Mouse (Mus musculus) MEL (cell line): ENCODE measurements at regions not wholly inside any gene's neighbourhood (a gene's known extent, or its start where the extent isn't known, plus 50 kb on each side); places are given as distances from the start of the nearest gene placed in this dataset.

ENCODE experiments used
- DNase-seq: peaks from one replicate; pipeline ENCODE4 v3.0.0; 2011; ENCODE audit warnings: low read depth, low spot score
- H3K27ac ChIP-seq: 2 replicates; pipeline ENCODE4 v1.5.1; 2012; ENCODE audit warnings: low read depth, mild to moderate bottlenecking, control low read depth, low read length, moderate library complexity; ENCODE audit not compliant: control insufficient read depth
- H3K27me3 ChIP-seq, 2 experiments: fragments of 150-350 bp in 1 of 2; sonication (generic) in 1 of 2; 2 replicates each; pipeline ENCODE4 v1.6.1; 2012; ENCODE audit warnings: low read length in 2 of 2, mild to moderate bottlenecking in 2 of 2, improper control_type of control experiment in 1 of 2, moderate library complexity in 1 of 2; ENCODE audit not compliant: insufficient read depth in 2 of 2, control insufficient read depth in 1 of 2
- H3K36me3 ChIP-seq, 2 experiments: 2 replicates each; pipeline ENCODE4 v1.6.1; 2012 to 2014; ENCODE audit warnings: low read length in 2 of 2, improper control_type of control experiment in 1 of 2, inconsistent platforms in 1 of 2, mild to moderate bottlenecking in 1 of 2; ENCODE audit not compliant: insufficient read depth in 2 of 2, control insufficient read depth in 1 of 2
- H3K4me1 ChIP-seq, 2 experiments: fragments of 150-350 bp in 1 of 2; sonication (generic) in 1 of 2; 2 replicates each; pipeline ENCODE4 v1.6.1; 2012; ENCODE audit warnings: low read length in 2 of 2, improper control_type of control experiment in 1 of 2, mild to moderate bottlenecking in 1 of 2; ENCODE audit not compliant: insufficient read depth in 2 of 2, control insufficient read depth in 1 of 2
- H3K4me3 ChIP-seq, 2 experiments: fragments of 150-350 bp in 1 of 2; sonication (generic) in 1 of 2; 2 replicates each; pipeline ENCODE4 v1.5.1; 2012; ENCODE audit warnings: low read depth in 2 of 2, low read length in 2 of 2, mild to moderate bottlenecking in 2 of 2, moderate library complexity in 2 of 2, control low read depth in 1 of 2, improper control_type of control experiment in 1 of 2; ENCODE audit not compliant: control insufficient read depth in 1 of 2, insufficient read depth in 1 of 2
- H3K79me2 ChIP-seq: 2 replicates; pipeline ENCODE4 v1.6.1; 2012; ENCODE audit warnings: mild to moderate bottlenecking, low read length, moderate library complexity; ENCODE audit not compliant: control insufficient read depth, poor library complexity, insufficient read depth
- H3K9ac ChIP-seq: 2 replicates; pipeline ENCODE4 v1.6.1; 2012; ENCODE audit warnings: low read depth, mild to moderate bottlenecking, control low read depth, low read length, moderate library complexity; ENCODE audit not compliant: control insufficient read depth, poor library complexity, severe bottlenecking
- H3K9me3 ChIP-seq: fragments of 150-350 bp; sonication (generic); replicated peaks from 2 replicates; pipeline ENCODE4 v1.6.1; 2012; ENCODE audit warnings: mild to moderate bottlenecking, low read length, improper control_type of control experiment, moderate library complexity; ENCODE audit not compliant: insufficient read depth
- CTCF ChIP-seq, 3 experiments: IDR thresholded peaks in 2 of 3; conservative IDR thresholded peaks in 1 of 3; 2 replicates each; pipeline ENCODE4 v1.5.1; 2011 to 2012; ENCODE audit warnings: low read length in 3 of 3, low read depth in 2 of 3, mild to moderate bottlenecking in 2 of 3, improper control_type of control experiment in 1 of 3, inconsistent platforms in 1 of 3, mixed read lengths in 1 of 3, moderate library complexity in 1 of 3; ENCODE audit not compliant: control insufficient read depth in 1 of 3, insufficient read depth in 1 of 3, poor library complexity in 1 of 3, severe bottlenecking in 1 of 3
- E2F4 ChIP-seq: IDR thresholded peaks from 2 replicates; pipeline ENCODE4 v1.6.1; 2011; ENCODE audit warnings: low read depth, low read length, improper control_type of control experiment, borderline replicate concordance
- ETS1 ChIP-seq: IDR thresholded peaks from 2 replicates; pipeline ENCODE4 v1.6.1; 2012; ENCODE audit warnings: low read depth, mild to moderate bottlenecking, inconsistent platforms, low read length, improper control_type of control experiment, moderate library complexity
- GABPA ChIP-seq: IDR thresholded peaks from 2 replicates; pipeline ENCODE4 v1.6.1; 2012; ENCODE audit warnings: low read depth, mild to moderate bottlenecking, inconsistent platforms, low read length, improper control_type of control experiment, moderate library complexity
- GATA1 ChIP-seq: IDR thresholded peaks from 2 replicates; pipeline ENCODE4 v1.6.1; 2011; ENCODE audit warnings: low read depth, low read length, improper control_type of control experiment
- HCFC1 ChIP-seq: IDR thresholded peaks from 2 replicates; pipeline ENCODE4 v1.6.1; 2012; ENCODE audit warnings: low read depth, mild to moderate bottlenecking, inconsistent platforms, low read length, improper control_type of control experiment, moderate library complexity
- KAT2A ChIP-seq: conservative IDR thresholded peaks from 2 replicates; pipeline ENCODE4 v1.6.1; 2012; ENCODE audit warnings: low read depth, low read length, improper control_type of control experiment, inconsistent platforms
- MAZ ChIP-seq: IDR thresholded peaks from 2 replicates; pipeline ENCODE4 v1.6.1; 2012; ENCODE audit warnings: low read depth, mild to moderate bottlenecking, inconsistent platforms, low read length, improper control_type of control experiment
- MEF2A ChIP-seq: IDR thresholded peaks from 2 replicates; pipeline ENCODE4 v1.6.1; 2014; ENCODE audit warnings: low read depth, mild to moderate bottlenecking, inconsistent platforms, low read length, improper control_type of control experiment; ENCODE audit not compliant: poor library complexity, insufficient replicate concordance, severe bottlenecking; ENCODE audit errors: extremely low read depth
- NELFE ChIP-seq: IDR thresholded peaks from 2 replicates; pipeline ENCODE4 v1.6.1; 2011; ENCODE audit warnings: low read depth, low read length, improper control_type of control experiment
- NRF1 ChIP-seq: IDR thresholded peaks from 2 replicates; pipeline ENCODE4 v1.6.1; 2014; ENCODE audit warnings: low read depth, mild to moderate bottlenecking, inconsistent platforms, low read length, improper control_type of control experiment, moderate library complexity; ENCODE audit not compliant: poor library complexity, insufficient read depth, severe bottlenecking
- POLR2AphosphoS2 ChIP-seq: IDR thresholded peaks from 2 replicates; pipeline ENCODE4 v1.6.1; 2011; ENCODE audit warnings: low read length, improper control_type of control experiment
- POLR2AphosphoS5 ChIP-seq: IDR thresholded peaks from 2 replicates; pipeline ENCODE4 v1.6.1; 2012; ENCODE audit warnings: low read depth, borderline replicate concordance, mild to moderate bottlenecking, inconsistent platforms, low read length, moderate library complexity, mixed read lengths
- SIN3A ChIP-seq: IDR thresholded peaks from 2 replicates; pipeline ENCODE4 v1.6.1; 2012; ENCODE audit warnings: low read length, improper control_type of control experiment, inconsistent platforms
- SMC3 ChIP-seq: IDR thresholded peaks from 2 replicates; pipeline ENCODE4 v1.6.1; 2011; ENCODE audit warnings: low read depth, low read length, improper control_type of control experiment
- UBTF ChIP-seq: IDR thresholded peaks from 2 replicates; pipeline ENCODE4 v1.6.1; 2012; ENCODE audit warnings: low read depth, mild to moderate bottlenecking, inconsistent platforms, low read length, improper control_type of control experiment, moderate library complexity, borderline replicate concordance; ENCODE audit not compliant: insufficient read depth
- ZKSCAN1 ChIP-seq: IDR thresholded peaks from 2 replicates; pipeline ENCODE4 v1.6.1; 2012; ENCODE audit warnings: low read depth, mild to moderate bottlenecking, inconsistent platforms, low read length, improper control_type of control experiment, moderate library complexity
- ZNF384 ChIP-seq: IDR thresholded peaks from 2 replicates; pipeline ENCODE4 v1.6.1; 2012; ENCODE audit warnings: low read depth, mild to moderate bottlenecking, inconsistent platforms, low read length, improper control_type of control experiment

DNA sequence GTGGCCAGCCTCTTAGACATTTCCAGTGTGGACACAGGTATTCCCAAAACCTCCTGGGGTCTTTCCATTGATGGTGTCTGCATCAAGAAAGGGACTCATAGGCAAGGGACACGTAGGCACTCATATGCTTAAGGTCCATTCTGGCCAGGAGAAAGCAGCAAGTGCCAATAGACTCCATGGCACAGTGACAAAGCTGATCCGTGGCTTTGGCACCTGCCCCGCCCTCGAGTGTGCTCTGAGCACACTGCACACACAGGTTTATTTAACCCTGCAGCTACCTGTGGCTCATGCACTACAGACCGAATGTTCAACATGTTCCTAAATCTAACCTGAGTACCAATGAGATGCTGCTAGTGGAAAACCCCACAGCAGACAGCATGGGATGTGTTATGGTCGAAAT, 192.1 kb upstream of the Irx5 start:
- Histone ChIP-seq H3K4me3 (no peak overlapping the region), H3K27ac (no peak overlapping the region), H3K9me3 (no peaks in the 10 kb centered on the region), H3K27me3 (no peaks in the 10 kb centered on the region), H3K79me2 (no peaks in the 10 kb centered on the region), H3K4me1 (no peaks in the 10 kb centered on the region), H3K36me3 (no peaks in the 10 kb centered on the region), H3K9ac (no peak overlapping the region)
- no peak for DNase-seq
- no peak for TF ChIP-seq ZKSCAN1
- TF ChIP-seq GABPA = no peak
- TF ChIP-seq ETS1 = no peak
- no peak for TF ChIP-seq ZNF384

DNA sequence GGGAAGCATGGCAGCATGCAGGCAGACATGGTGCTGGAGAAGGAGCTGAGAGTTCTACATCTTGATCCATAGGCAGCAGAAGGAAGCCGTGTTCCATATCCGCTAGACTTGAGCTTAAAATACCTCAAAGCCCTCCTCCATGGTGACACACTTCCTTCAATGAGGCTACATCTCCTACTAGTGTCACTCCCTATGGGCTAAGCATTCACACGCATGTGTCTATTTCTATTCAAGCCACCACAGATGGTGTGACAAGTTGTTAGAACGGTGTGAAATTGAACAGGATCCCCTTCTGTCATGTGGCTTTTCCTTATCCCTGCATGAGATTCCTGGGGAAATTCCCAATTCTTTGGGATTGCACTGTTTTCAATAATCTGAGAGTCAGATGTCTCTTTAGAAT, 192.9 kb upstream of the Irx5 start:
- H3K9ac ChIP-seq = no peak overlapping the region
- H3K79me2 ChIP-seq = no peaks in the 10 kb centered on the region
- no peaks in the 10 kb centered on the region for H3K27me3 ChIP-seq
- no peak overlapping the region for H3K27ac ChIP-seq
- no peaks in the 10 kb centered on the region for H3K9me3 ChIP-seq
- H3K36me3 ChIP-seq = no peaks in the 10 kb centered on the region
- H3K4me1 ChIP-seq = no peaks in the 10 kb centered on the region
- no peak for DNase-seq
- no peak overlapping the region for H3K4me3 ChIP-seq
- TF ChIP-seq MEF2A (no peak), UBTF (no peak), POLR2AphosphoS5 (no peak), E2F4 (no peak), KAT2A (no peak), POLR2AphosphoS2 (no peak), SIN3A (no peak), NRF1 (no peak), SMC3 (no peak), CTCF (IDR thresholded peaks at IDR 0.05 in 2 of 3, conservative IDR thresholded peaks at IDR 0.05 in 1 of 3; ENCODE audit: control insufficient read depth in 1 of 3, insufficient read depth in 1 of 3, low read depth in 2 of 3, low read length in 3 of 3, poor library complexity in 1 of 3, severe bottlenecking in 1 of 3) (no peak), GATA1 (no peak), ZKSCAN1 (no peak), MAZ (no peak), NELFE (no peak), HCFC1 (no peak), ZNF384 (no peak)
